Mouse (Mus musculus): ENCODE results near the gene Retreg1. TPM values are rescaled to one million over a fixed set of nuclear protein-coding genes. Genes with fewer than 3 reads are reported as not detected.

Retreg1 gene
- polyA plus RNA-seq, 1 experiment from 2014 or later, result 4.2 TPM

GRCm38 (mm10) chr15:25934411-25934810, 91.4 kb downstream of the Retreg1 start:
- no peak overlapping the region for H3K9ac ChIP-seq (ENCODE audit: low read length)
- H3K27ac ChIP-seq (ENCODE audit: low read depth, low read length), result no peak overlapping the region
- WGBS, result 75% methylated on average over 7 of the region's 7 CpGs
- H3K27me3 ChIP-seq (ENCODE audit: control insufficient read depth, insufficient read depth, low read length), result no peaks in the 10 kb centered on the region
- H3K4me2 ChIP-seq, result no peak overlapping the region
- no peaks in the 10 kb centered on the region for H3K36me3 ChIP-seq (ENCODE audit: control insufficient read depth, insufficient read depth, low read length)
- no peak overlapping the region for H3K4me3 ChIP-seq (ENCODE audit: low read depth, low read length)
- ATAC-seq (ENCODE audit: low FRiP score) (no peak), DNase-seq (ENCODE audit: low spot score, missing footprints) (no peak)
- no peaks in the 10 kb centered on the region for H3K4me1 ChIP-seq (ENCODE audit: control insufficient read depth, insufficient read depth, low read length)
- no peaks in the 10 kb centered on the region for H3K9me3 ChIP-seq (ENCODE audit: control insufficient read depth, low read length)

- H3K27me3 ChIP-seq (ENCODE audit: control insufficient read depth, insufficient read depth, low read length), result no peaks in the 10 kb centered on the region
- no peaks in the 10 kb centered on the region for H3K4me1 ChIP-seq (ENCODE audit: control insufficient read depth, insufficient read depth, low read length)
- H3K27ac ChIP-seq (ENCODE audit: low read depth, low read length), result no peak overlapping the region
- no peak overlapping the region for H3K4me2 ChIP-seq
- no peaks in the 10 kb centered on the region for H3K36me3 ChIP-seq (ENCODE audit: control insufficient read depth, insufficient read depth, low read length)
- DNase-seq (ENCODE audit: low spot score, missing footprints) (peak; percentile 14), ATAC-seq (ENCODE audit: low FRiP score) (no peak)
- H3K4me3 ChIP-seq (ENCODE audit: low read depth, low read length), result no peak overlapping the region
- 89% methylated on average over 7 of the region's 7 CpGs for WGBS
- H3K9ac ChIP-seq (ENCODE audit: low read length), result no peak overlapping the region
- H3K9me3 ChIP-seq (ENCODE audit: control insufficient read depth, low read length), result no peaks in the 10 kb centered on the region
These were observed 95.5 kb downstream of the Retreg1 start for GRCm38 (mm10) chr15:25938496-25938895.

GRCm38 (mm10) chr15:25940397-25941377, 97.7 kb downstream of the Retreg1 start:
- Histone ChIP-seq H3K9ac (ENCODE audit: low read length) (no peak overlapping the region), H3K4me2 (no peak overlapping the region)
- WGBS, result 38% methylated on average over 24 of the region's 24 CpGs

GRCm38 (mm10) chr15:25941514-25941913, 98.5 kb downstream of the Retreg1 start:
- no peaks in the 10 kb centered on the region for H3K36me3 ChIP-seq (ENCODE audit: control insufficient read depth, insufficient read depth, low read length)
- no peak for ATAC-seq (ENCODE audit: low FRiP score)
- H3K4me3 ChIP-seq (ENCODE audit: low read depth, low read length), result no peak overlapping the region
- no peaks in the 10 kb centered on the region for H3K9me3 ChIP-seq (ENCODE audit: control insufficient read depth, low read length)
- H3K27me3 ChIP-seq (ENCODE audit: control insufficient read depth, insufficient read depth, low read length), result no peaks in the 10 kb centered on the region
- no peak for DNase-seq (ENCODE audit: low spot score, missing footprints)
- 86% methylated on average over 11 of the region's 11 CpGs for WGBS
- H3K4me1 ChIP-seq (ENCODE audit: control insufficient read depth, insufficient read depth, low read length), result no peaks in the 10 kb centered on the region
- no peak overlapping the region for H3K4me2 ChIP-seq
- no peak overlapping the region for H3K9ac ChIP-seq (ENCODE audit: low read length)
- H3K27ac ChIP-seq (ENCODE audit: low read depth, low read length), result no peak overlapping the region

More at GRCm38 (mm10) chr15:25940397-25941377, 97.7 kb downstream of the Retreg1 start:
- Histone ChIP-seq H3K4me3 (ENCODE audit: low read depth, low read length) (no peak overlapping the region), H3K27me3 (ENCODE audit: control insufficient read depth, insufficient read depth, low read length) (no peaks in the 10 kb centered on the region), H3K36me3 (ENCODE audit: control insufficient read depth, insufficient read depth, low read length) (no peaks in the 10 kb centered on the region), H3K9me3 (ENCODE audit: control insufficient read depth, low read length) (no peaks in the 10 kb centered on the region), H3K27ac (ENCODE audit: low read depth, low read length) (no peak overlapping the region), H3K4me1 (ENCODE audit: control insufficient read depth, insufficient read depth, low read length) (no peaks in the 10 kb centered on the region)
- no peak for ATAC-seq (ENCODE audit: low FRiP score)
- peak; percentile 84 for DNase-seq (ENCODE audit: low spot score, missing footprints)

- H3K4me1 ChIP-seq (ENCODE audit: control insufficient read depth, insufficient read depth, low read length), result no peaks in the 10 kb centered on the region
- no peak overlapping the region for H3K9ac ChIP-seq (ENCODE audit: low read length)
- no peak for DNase-seq (ENCODE audit: low spot score, missing footprints)
- no peak overlapping the region for H3K27ac ChIP-seq (ENCODE audit: low read depth, low read length)
- no peaks in the 10 kb centered on the region for H3K9me3 ChIP-seq (ENCODE audit: control insufficient read depth, low read length)
- ATAC-seq (ENCODE audit: low FRiP score), result no peak
- no peaks in the 10 kb centered on the region for H3K36me3 ChIP-seq (ENCODE audit: control insufficient read depth, insufficient read depth, low read length)
- no peaks in the 10 kb centered on the region for H3K27me3 ChIP-seq (ENCODE audit: control insufficient read depth, insufficient read depth, low read length)
- no peak overlapping the region for H3K4me3 ChIP-seq (ENCODE audit: low read depth, low read length)
- 55% methylated on average over 4 of the region's 4 CpGs for WGBS
- no peak overlapping the region for H3K4me2 ChIP-seq
These were observed 99.4 kb downstream of the Retreg1 start for GRCm38 (mm10) chr15:25942415-25942814.

GRCm38 (mm10) chr15:25943386-25944137, 100.6 kb downstream of the Retreg1 start:
- ATAC-seq (ENCODE audit: low FRiP score) (no peak), DNase-seq (ENCODE audit: low spot score, missing footprints) (no peak)
- Histone ChIP-seq H3K36me3 (ENCODE audit: control insufficient read depth, insufficient read depth, low read length) (no peaks in the 10 kb centered on the region), H3K27ac (ENCODE audit: low read depth, low read length) (no peak overlapping the region), H3K4me3 (ENCODE audit: low read depth, low read length) (no peak overlapping the region), H3K27me3 (ENCODE audit: control insufficient read depth, insufficient read depth, low read length) (no peaks in the 10 kb centered on the region), H3K4me1 (ENCODE audit: control insufficient read depth, insufficient read depth, low read length) (no peaks in the 10 kb centered on the region), H3K4me2 (no peak overlapping the region), H3K9ac (ENCODE audit: low read length) (no peak overlapping the region), H3K9me3 (ENCODE audit: control insufficient read depth, low read length) (no peaks in the 10 kb centered on the region)
- WGBS, result 88% methylated on average over 15 of the region's 15 CpGs

GRCm38 (mm10) chr15:25945224-25945623, 102.2 kb downstream of the Retreg1 start:
- Histone ChIP-seq H3K9ac (ENCODE audit: low read length) (no peak overlapping the region), H3K4me2 (no peak overlapping the region), H3K36me3 (ENCODE audit: control insufficient read depth, insufficient read depth, low read length) (no peaks in the 10 kb centered on the region), H3K27me3 (ENCODE audit: control insufficient read depth, insufficient read depth, low read length) (no peaks in the 10 kb centered on the region), H3K4me1 (ENCODE audit: control insufficient read depth, insufficient read depth, low read length) (no peaks in the 10 kb centered on the region), H3K27ac (ENCODE audit: low read depth, low read length) (no peak overlapping the region), H3K4me3 (ENCODE audit: low read depth, low read length) (no peak overlapping the region), H3K9me3 (ENCODE audit: control insufficient read depth, low read length) (no peaks in the 10 kb centered on the region)
- no peak for DNase-seq (ENCODE audit: low spot score, missing footprints)
- no peak for ATAC-seq (ENCODE audit: low FRiP score)
- WGBS, result 79% methylated on average over 8 of the region's 8 CpGs

GRCm38 (mm10) chr15:25946482-25946881, 103.5 kb downstream of the Retreg1 start:
- DNase-seq (ENCODE audit: low spot score, missing footprints), result peak; percentile 41
- Histone ChIP-seq H3K9me3 (ENCODE audit: control insufficient read depth, low read length) (no peaks in the 10 kb centered on the region), H3K4me1 (ENCODE audit: control insufficient read depth, insufficient read depth, low read length) (no peaks in the 10 kb centered on the region), H3K4me2 (no peak overlapping the region), H3K9ac (ENCODE audit: low read length) (no peak overlapping the region), H3K27me3 (ENCODE audit: control insufficient read depth, insufficient read depth, low read length) (no peaks in the 10 kb centered on the region), H3K27ac (ENCODE audit: low read depth, low read length) (no peak overlapping the region), H3K36me3 (ENCODE audit: control insufficient read depth, insufficient read depth, low read length) (no peaks in the 10 kb centered on the region), H3K4me3 (ENCODE audit: low read depth, low read length) (no peak overlapping the region)
- no peak for ATAC-seq (ENCODE audit: low FRiP score)
- WGBS, result 89% methylated on average over 7 of the region's 7 CpGs

GRCm38 (mm10) chr15:25947383-25947782, 104.4 kb downstream of the Retreg1 start:
- Histone ChIP-seq H3K4me3 (ENCODE audit: low read depth, low read length) (no peak overlapping the region), H3K4me2 (no peak overlapping the region), H3K27ac (ENCODE audit: low read depth, low read length) (no peak overlapping the region), H3K27me3 (ENCODE audit: control insufficient read depth, insufficient read depth, low read length) (no peaks in the 10 kb centered on the region), H3K9me3 (ENCODE audit: control insufficient read depth, low read length) (no peaks in the 10 kb centered on the region), H3K4me1 (ENCODE audit: control insufficient read depth, insufficient read depth, low read length) (no peaks in the 10 kb centered on the region), H3K9ac (ENCODE audit: low read length) (no peak overlapping the region), H3K36me3 (ENCODE audit: control insufficient read depth, insufficient read depth, low read length) (no peaks in the 10 kb centered on the region)
- 82% methylated on average over 8 of the region's 8 CpGs for WGBS
- ATAC-seq (ENCODE audit: low FRiP score), result no peak
- DNase-seq (ENCODE audit: low spot score, missing footprints), result peak; percentile 60

Measured in midbrain, embryonic 11.5 days (tissue).